Mouse (Mus musculus): Measurements from ENCODE around the gene Ilk. TPM values are rescaled to one million over a fixed set of nuclear protein-coding genes. Genes with fewer than 3 reads are reported as not detected.

Ilk gene
- 418 and 440 TPM in 2 replicates for polyA plus RNA-seq (2014; fragmentation: Nextera tagmentation; extraction: Ambion mirVana)

DNA sequence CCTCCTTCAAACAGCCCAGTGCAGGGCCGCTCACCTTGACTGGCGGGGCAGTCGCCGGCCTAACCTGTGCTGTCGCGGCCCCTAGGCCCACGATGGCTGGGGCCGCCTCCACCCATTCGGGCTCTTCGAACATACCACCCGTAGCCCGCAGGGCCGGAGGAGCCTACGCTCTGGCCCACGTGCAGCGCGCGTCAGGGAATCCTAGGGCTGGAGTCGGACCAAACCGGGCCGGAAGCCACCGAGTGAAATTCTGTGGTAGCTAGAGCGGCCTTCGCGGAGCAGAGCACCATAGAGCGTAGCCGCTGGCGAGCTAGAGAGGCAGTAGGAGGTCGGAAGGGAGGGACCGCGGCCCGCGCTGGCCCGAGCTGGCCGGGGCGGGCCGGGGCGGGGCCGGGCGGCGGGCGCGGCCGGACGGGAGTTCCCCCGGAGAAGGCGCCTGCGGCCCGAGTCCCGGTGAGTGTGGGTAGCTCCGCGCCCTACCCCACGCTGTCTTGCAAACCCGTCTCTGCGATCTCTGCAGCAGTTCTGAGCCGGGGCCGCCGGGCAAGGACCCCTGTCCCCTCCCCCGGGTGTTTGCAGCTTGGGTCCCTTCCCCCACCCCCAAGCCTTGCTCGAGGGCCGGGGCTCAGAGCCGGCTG lies at the start of gene Ilk:
Gene Ilk, plus strand, starts transcription at position 329 of the 638 bp plus-strand sequence.
- Histone ChIP-seq H3K27me3 (replicated peaks; ENCODE audit: control insufficient read depth, insufficient read depth, low read length) (no peaks in the 10 kb centered on the region), H3K36me3 (ENCODE audit: control insufficient read depth, insufficient read depth, low read length) (peaks cover 51% of the 10 kb centered on the region), H3K4me1 (ENCODE audit: control insufficient read depth, insufficient read depth, low read length) (peaks cover 21% of the 10 kb centered on the region), H3K4me3 (ENCODE audit: low read depth, low read length) (peak within 1 kb of the TSS; percentile 84), H3K4me2 (ENCODE audit: low read depth, low read length) (peak within 1 kb of the TSS; percentile 73), H3K9ac (ENCODE audit: low read depth, low read length) (peak within 1 kb of the TSS; percentile 89), H3K27ac (replicated peaks; ENCODE audit: low read depth, low read length) (peak within 1 kb of the TSS; percentile 89), H3K9me3 (ENCODE audit: control insufficient read depth, low read length) (no peaks in the 10 kb centered on the region)
- ATAC-seq (ENCODE audit: low read depth), result peak; percentile 99
- WGBS, result 0% methylated on average over 26 of the region's 62 CpGs
- peak; percentile 96 for DNase-seq (ENCODE audit: low spot score)

DNA sequence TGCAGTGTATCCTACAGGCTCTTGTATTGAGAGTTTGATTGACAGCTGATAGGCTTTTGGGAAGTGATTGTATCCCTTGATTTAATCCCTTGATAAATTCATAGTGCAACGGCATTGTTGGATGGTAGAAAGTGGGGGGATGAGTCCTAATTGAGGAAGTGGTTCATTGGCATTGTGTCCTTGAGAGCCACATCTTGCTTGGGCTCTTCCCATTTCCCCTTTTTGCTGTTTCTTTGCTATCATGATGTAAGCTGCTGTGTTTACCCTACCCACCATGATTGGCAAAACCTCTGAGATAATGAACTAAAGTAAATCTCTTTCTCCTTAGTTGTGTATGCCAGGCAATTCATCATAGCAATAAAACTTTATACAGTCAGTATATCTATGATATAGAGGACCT lies 45.5 kb upstream of the Ilk start:
- 60% methylated on average over 1 of the region's 1 CpGs for WGBS
- no peaks in the 10 kb centered on the region for H3K9me3 ChIP-seq (ENCODE audit: control insufficient read depth, low read length)
- no peak overlapping the region for H3K4me2 ChIP-seq (ENCODE audit: low read depth, low read length)
- H3K4me1 ChIP-seq (ENCODE audit: control insufficient read depth, insufficient read depth, low read length), result no peaks in the 10 kb centered on the region
- H3K4me3 ChIP-seq (ENCODE audit: low read depth, low read length), result no peak overlapping the region
- DNase-seq (ENCODE audit: low spot score) (no peak), ATAC-seq (ENCODE audit: low read depth) (no peak)
- no peaks in the 10 kb centered on the region for H3K27me3 ChIP-seq (replicated peaks; ENCODE audit: control insufficient read depth, insufficient read depth, low read length)
- no peak overlapping the region for H3K27ac ChIP-seq (replicated peaks; ENCODE audit: low read depth, low read length)
- no peak overlapping the region for H3K9ac ChIP-seq (ENCODE audit: low read depth, low read length)
- H3K36me3 ChIP-seq (ENCODE audit: control insufficient read depth, insufficient read depth, low read length), result no peaks in the 10 kb centered on the region

DNA sequence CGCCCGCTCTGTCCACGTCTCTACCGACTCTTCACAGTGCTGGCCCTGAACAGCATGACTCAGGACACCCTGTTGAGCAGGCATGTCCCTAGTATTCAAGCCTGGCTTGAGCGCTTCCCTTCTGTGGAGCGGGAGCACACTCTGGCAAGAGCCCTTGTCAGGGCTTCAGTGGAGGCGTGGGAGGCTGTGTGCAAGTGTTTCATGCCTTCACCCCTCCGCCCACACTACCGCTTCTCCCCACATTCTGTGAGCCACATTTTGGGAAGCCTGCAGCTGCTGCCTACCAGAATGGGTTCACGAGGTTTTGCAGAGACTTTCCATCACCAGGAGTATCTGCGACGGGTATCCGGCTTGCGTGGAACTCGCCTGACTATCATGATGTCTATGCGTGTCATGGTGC lies 33.2 kb upstream of the Ilk start:
- Histone ChIP-seq H3K36me3 (ENCODE audit: control insufficient read depth, insufficient read depth, low read length) (no peaks in the 10 kb centered on the region), H3K9ac (ENCODE audit: low read depth, low read length) (no peak overlapping the region), H3K4me2 (ENCODE audit: low read depth, low read length) (no peak overlapping the region), H3K4me1 (ENCODE audit: control insufficient read depth, insufficient read depth, low read length) (no peaks in the 10 kb centered on the region), H3K9me3 (ENCODE audit: control insufficient read depth, low read length) (no peaks in the 10 kb centered on the region), H3K27me3 (replicated peaks; ENCODE audit: control insufficient read depth, insufficient read depth, low read length) (no peaks in the 10 kb centered on the region), H3K4me3 (ENCODE audit: low read depth, low read length) (no peak overlapping the region), H3K27ac (replicated peaks; ENCODE audit: low read depth, low read length) (no peak overlapping the region)
- DNase-seq (ENCODE audit: low spot score) (no peak), ATAC-seq (ENCODE audit: low read depth) (no peak)
- WGBS, result 83% methylated on average over 15 of the region's 16 CpGs

GRCm38 (mm10) chr7:105703816-105704215 lies 32.6 kb upstream of the Ilk start:
- H3K27ac ChIP-seq (replicated peaks; ENCODE audit: low read depth, low read length), result no peak overlapping the region
- no peak for ATAC-seq (ENCODE audit: low read depth)
- no peaks in the 10 kb centered on the region for H3K27me3 ChIP-seq (replicated peaks; ENCODE audit: control insufficient read depth, insufficient read depth, low read length)
- no peak overlapping the region for H3K4me2 ChIP-seq (ENCODE audit: low read depth, low read length)
- no peaks in the 10 kb centered on the region for H3K36me3 ChIP-seq (ENCODE audit: control insufficient read depth, insufficient read depth, low read length)
- WGBS, result 83% methylated on average over 4 of the region's 4 CpGs
- no peak for DNase-seq (ENCODE audit: low spot score)
- H3K4me1 ChIP-seq (ENCODE audit: control insufficient read depth, insufficient read depth, low read length), result no peaks in the 10 kb centered on the region
- H3K9ac ChIP-seq (ENCODE audit: low read depth, low read length), result no peak overlapping the region
- no peak overlapping the region for H3K4me3 ChIP-seq (ENCODE audit: low read depth, low read length)
- no peaks in the 10 kb centered on the region for H3K9me3 ChIP-seq (ENCODE audit: control insufficient read depth, low read length)

DNA sequence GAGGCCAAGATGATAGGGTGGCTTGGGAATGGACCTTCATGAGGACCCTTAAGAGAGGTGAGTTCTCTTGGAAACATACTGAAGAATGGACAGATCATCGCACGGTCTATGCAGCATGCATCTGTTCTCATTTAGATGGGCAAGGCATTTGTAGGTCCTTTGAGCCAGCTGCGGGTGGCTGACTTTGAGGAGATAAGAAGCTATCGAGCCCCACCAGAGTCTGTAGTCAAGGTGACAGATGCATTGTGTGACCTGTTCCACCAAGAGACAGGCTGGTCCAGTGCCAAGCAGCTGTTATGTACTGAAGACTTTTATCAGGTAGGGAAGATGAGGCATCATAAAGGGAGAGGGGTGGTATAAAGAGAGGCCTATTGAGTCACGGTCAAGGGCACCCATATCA lies 27.7 kb upstream of the Ilk start:
- Histone ChIP-seq H3K9me3 (ENCODE audit: control insufficient read depth, low read length) (no peaks in the 10 kb centered on the region), H3K27ac (replicated peaks; ENCODE audit: low read depth, low read length) (no peak overlapping the region), H3K4me3 (ENCODE audit: low read depth, low read length) (no peak overlapping the region), H3K4me1 (ENCODE audit: control insufficient read depth, insufficient read depth, low read length) (no peaks in the 10 kb centered on the region), H3K36me3 (ENCODE audit: control insufficient read depth, insufficient read depth, low read length) (no peaks in the 10 kb centered on the region), H3K27me3 (replicated peaks; ENCODE audit: control insufficient read depth, insufficient read depth, low read length) (no peaks in the 10 kb centered on the region), H3K9ac (ENCODE audit: low read depth, low read length) (no peak overlapping the region), H3K4me2 (ENCODE audit: low read depth, low read length) (no peak overlapping the region)
- no peak for DNase-seq (ENCODE audit: low spot score)
- ATAC-seq (ENCODE audit: low read depth), result no peak
- 94% methylated on average over 5 of the region's 5 CpGs for WGBS

- Histone ChIP-seq H3K9ac (ENCODE audit: low read depth, low read length) (no peak overlapping the region), H3K4me3 (ENCODE audit: low read depth, low read length) (no peak overlapping the region), H3K27ac (replicated peaks; ENCODE audit: low read depth, low read length) (no peak overlapping the region), H3K36me3 (ENCODE audit: control insufficient read depth, insufficient read depth, low read length) (no peaks in the 10 kb centered on the region), H3K4me2 (ENCODE audit: low read depth, low read length) (no peak overlapping the region), H3K4me1 (ENCODE audit: control insufficient read depth, insufficient read depth, low read length) (no peaks in the 10 kb centered on the region), H3K27me3 (replicated peaks; ENCODE audit: control insufficient read depth, insufficient read depth, low read length) (no peaks in the 10 kb centered on the region), H3K9me3 (ENCODE audit: control insufficient read depth, low read length) (no peaks in the 10 kb centered on the region)
- ATAC-seq (ENCODE audit: low read depth), result no peak
- DNase-seq (ENCODE audit: low spot score), result no peak
- WGBS, result 63% methylated on average over 3 of the region's 3 CpGs
Measured at GRCm38 (mm10) chr7:105715366-105715765, 21.0 kb upstream of the Ilk start.

DNA sequence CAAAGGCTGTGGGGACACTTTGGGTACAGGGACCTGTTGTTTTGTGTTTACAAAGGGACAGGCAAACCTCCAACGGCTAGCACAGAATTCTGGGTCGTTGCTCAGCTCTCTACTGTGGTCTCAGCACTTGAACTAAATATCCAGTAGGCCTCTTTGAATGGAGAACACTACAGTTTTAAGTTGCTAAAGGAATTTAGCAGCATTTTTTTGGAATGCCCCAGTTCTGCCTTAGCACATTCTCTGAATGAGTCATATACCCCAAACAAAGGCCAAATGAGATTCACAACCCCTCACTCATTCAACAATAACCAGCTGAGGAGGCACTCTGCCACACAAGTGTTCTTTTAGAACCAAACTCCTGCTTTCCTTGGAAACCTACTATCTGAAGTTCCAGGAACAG lies 14.5 kb upstream of the Ilk start:
- H3K4me3 ChIP-seq (ENCODE audit: low read depth, low read length), result no peak overlapping the region
- no peak overlapping the region for H3K4me2 ChIP-seq (ENCODE audit: low read depth, low read length)
- no peak overlapping the region for H3K9ac ChIP-seq (ENCODE audit: low read depth, low read length)
- no peak for ATAC-seq (ENCODE audit: low read depth)
- H3K27me3 ChIP-seq (replicated peaks; ENCODE audit: control insufficient read depth, insufficient read depth, low read length), result no peaks in the 10 kb centered on the region
- no peaks in the 10 kb centered on the region for H3K4me1 ChIP-seq (ENCODE audit: control insufficient read depth, insufficient read depth, low read length)
- H3K27ac ChIP-seq (replicated peaks; ENCODE audit: low read depth, low read length), result no peak overlapping the region
- no peak for DNase-seq (ENCODE audit: low spot score)
- WGBS, result 66% methylated on average over 2 of the region's 2 CpGs
- H3K36me3 ChIP-seq (ENCODE audit: control insufficient read depth, insufficient read depth, low read length), result no peaks in the 10 kb centered on the region
- H3K9me3 ChIP-seq (ENCODE audit: control insufficient read depth, low read length), result no peaks in the 10 kb centered on the region

DNA sequence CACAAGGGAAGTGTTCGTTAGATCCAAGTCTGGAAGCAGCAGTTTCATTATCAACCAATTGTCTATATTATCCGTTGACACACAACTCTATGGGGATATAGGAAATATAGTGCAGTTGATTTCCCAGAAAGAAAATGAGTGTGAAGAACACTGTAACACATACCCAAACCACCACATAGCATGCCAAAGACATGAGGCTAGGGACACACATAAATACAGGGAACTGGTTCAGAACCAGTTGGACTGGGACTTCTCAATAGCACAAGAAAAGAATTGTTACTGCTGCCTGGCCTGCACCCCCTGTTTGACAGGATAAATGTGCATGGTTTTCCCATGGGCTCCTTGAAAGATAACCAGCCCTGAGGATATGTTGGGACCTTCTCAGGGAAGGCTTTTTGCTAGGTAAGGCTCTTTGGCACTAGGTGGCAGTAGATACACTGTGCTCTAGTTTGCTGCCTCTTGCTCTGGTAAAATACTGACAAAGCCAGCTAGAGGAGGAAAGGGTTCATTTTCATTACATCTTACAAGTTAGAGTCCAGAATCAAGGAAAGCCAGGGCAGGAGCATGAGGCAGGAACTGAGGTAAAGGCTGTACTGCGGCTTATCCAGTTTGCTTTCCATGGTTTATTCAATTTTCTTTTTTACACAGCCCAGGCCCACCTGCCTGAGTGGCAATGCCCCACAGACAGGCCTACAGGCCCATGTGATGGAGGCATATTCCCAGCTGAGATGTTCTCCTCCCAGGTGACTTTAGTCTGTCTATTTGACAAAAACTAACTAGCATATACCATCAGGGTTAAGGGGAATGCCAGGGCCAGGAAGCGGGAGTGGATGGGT lies 10.0 kb upstream of the Ilk start:
- ATAC-seq (ENCODE audit: low read depth) (peak; percentile 83), DNase-seq (ENCODE audit: low spot score) (peak; percentile 87)
- Histone ChIP-seq H3K4me3 (ENCODE audit: low read depth, low read length) (no peak overlapping the region), H3K27ac (replicated peaks; ENCODE audit: low read depth, low read length) (no peak overlapping the region; the same call in 1 of the 2 replicates), H3K36me3 (ENCODE audit: control insufficient read depth, insufficient read depth, low read length) (peaks cover 15% of the 10 kb centered on the region), H3K9ac (ENCODE audit: low read depth, low read length) (peak overlapping the region; percentile 6; the same call in 1 of the 2 replicates), H3K9me3 (ENCODE audit: control insufficient read depth, low read length) (no peaks in the 10 kb centered on the region), H3K4me1 (ENCODE audit: control insufficient read depth, insufficient read depth, low read length) (no peaks in the 10 kb centered on the region), H3K4me2 (ENCODE audit: low read depth, low read length) (no peak overlapping the region), H3K27me3 (replicated peaks; ENCODE audit: control insufficient read depth, insufficient read depth, low read length) (no peaks in the 10 kb centered on the region)
- 76% methylated on average over 4 of the region's 4 CpGs for WGBS

Data from embryonic facial prominence, embryonic 14.5 days (tissue).